Mouse (Mus musculus): ENCODE results near the gene 1810043G02Rik. TPM values are rescaled to one million over a fixed set of nuclear protein-coding genes. Genes with fewer than 3 reads are reported as not detected.
A peak's percentile ranks its signal among the peaks of the same experiment; 100 is the strongest.
"Not testable (repeated sequence)": the region's sequence is repeated elsewhere in the genome, so short reads cannot be mapped to it uniquely, and the experiment has no call there.

1810043G02Rik gene
- polyA plus RNA-seq, 1 experiment = not detected

GRCm38 (mm10) chr10:78010335-78010734, 32.0 kb downstream of the 1810043G02Rik start:
- TF ChIP-seq CTCF (IDR thresholded peaks at IDR 0.05; ENCODE audit: insufficient read depth, low read depth, low read length) = no peak
- no peak for TF ChIP-seq POLR2A (IDR thresholded peaks at IDR 0.05; ENCODE audit: insufficient read depth, low read depth, low read length)
- H3K27ac ChIP-seq (ENCODE audit: insufficient read depth, low read depth, low read length) = no peak overlapping the region
- peaks cover 32% of the 10 kb centered on the region for H3K4me1 ChIP-seq (ENCODE audit: control insufficient read depth, insufficient read depth, low read length)
- no peak overlapping the region for H3K4me3 ChIP-seq (ENCODE audit: insufficient read depth, low read depth, low read length)
- 20% methylated on average over 10 of the region's 10 CpGs for WGBS

GRCm38 (mm10) chr10:78011116-78011515, 32.8 kb downstream of the 1810043G02Rik start:
- H3K4me1 ChIP-seq (ENCODE audit: control insufficient read depth, insufficient read depth, low read length) = peaks cover 24% of the 10 kb centered on the region
- 95% methylated on average over 5 of the region's 5 CpGs for WGBS
- not testable (repeated sequence) for H3K27ac ChIP-seq (ENCODE audit: insufficient read depth, low read depth, low read length)

GRCm38 (mm10) chr10:78012661-78013495, 34.6 kb downstream of the 1810043G02Rik start:
- no peak overlapping the region for H3K27ac ChIP-seq (ENCODE audit: insufficient read depth, low read depth, low read length)
- no peak overlapping the region for H3K4me3 ChIP-seq (ENCODE audit: insufficient read depth, low read depth, low read length)
- TF ChIP-seq CTCF (IDR thresholded peaks at IDR 0.05; ENCODE audit: insufficient read depth, low read depth, low read length) (no peak), POLR2A (IDR thresholded peaks at IDR 0.05; ENCODE audit: insufficient read depth, low read depth, low read length) (no peak)
- peaks cover 11% of the 10 kb centered on the region for H3K4me1 ChIP-seq (ENCODE audit: control insufficient read depth, insufficient read depth, low read length)
- 93% methylated on average over 18 of the region's 18 CpGs for WGBS

More at GRCm38 (mm10) chr10:78011116-78011515, 32.8 kb downstream of the 1810043G02Rik start:
- H3K4me3 ChIP-seq (ENCODE audit: insufficient read depth, low read depth, low read length) = not testable (repeated sequence)

GRCm38 (mm10) chr10:78015489-78015888, 37.2 kb downstream of the 1810043G02Rik start:
- 89% methylated on average over 1 of the region's 1 CpGs for WGBS
- H3K27ac ChIP-seq (ENCODE audit: insufficient read depth, low read depth, low read length) = no peak overlapping the region
- no peak overlapping the region for H3K4me3 ChIP-seq (ENCODE audit: insufficient read depth, low read depth, low read length)
- H3K4me1 ChIP-seq (ENCODE audit: control insufficient read depth, insufficient read depth, low read length) = peaks cover 2% of the 10 kb centered on the region
- no peak for TF ChIP-seq POLR2A (IDR thresholded peaks at IDR 0.05; ENCODE audit: insufficient read depth, low read depth, low read length)
- no peak for TF ChIP-seq CTCF (IDR thresholded peaks at IDR 0.05; ENCODE audit: insufficient read depth, low read depth, low read length)

- H3K27ac ChIP-seq (ENCODE audit: insufficient read depth, low read depth, low read length) = no peak overlapping the region
- TF ChIP-seq CTCF (IDR thresholded peaks at IDR 0.05; ENCODE audit: insufficient read depth, low read depth, low read length) (no peak), POLR2A (IDR thresholded peaks at IDR 0.05; ENCODE audit: insufficient read depth, low read depth, low read length) (no peak)
- no peak overlapping the region for H3K4me3 ChIP-seq (ENCODE audit: insufficient read depth, low read depth, low read length)
- 52% methylated on average over 5 of the region's 5 CpGs for WGBS
- H3K4me1 ChIP-seq (ENCODE audit: control insufficient read depth, insufficient read depth, low read length) = peaks cover 2% of the 10 kb centered on the region
Measured at GRCm38 (mm10) chr10:78016366-78016765, 38.0 kb downstream of the 1810043G02Rik start.

- Histone ChIP-seq H3K27ac (ENCODE audit: insufficient read depth, low read depth, low read length) (no peak overlapping the region), H3K4me3 (ENCODE audit: insufficient read depth, low read depth, low read length) (peak overlapping the region; percentile 50), H3K4me1 (ENCODE audit: control insufficient read depth, insufficient read depth, low read length) (peaks cover 2% of the 10 kb centered on the region)
- TF ChIP-seq CTCF (IDR thresholded peaks at IDR 0.05; ENCODE audit: insufficient read depth, low read depth, low read length) (peak; percentile 91), POLR2A (IDR thresholded peaks at IDR 0.05; ENCODE audit: insufficient read depth, low read depth, low read length) (no peak)
- WGBS = 10% methylated on average over 19 of the region's 19 CpGs
Measured at GRCm38 (mm10) chr10:78018797-78019203, 40.5 kb downstream of the 1810043G02Rik start.

- WGBS = 67% methylated on average over 4 of the region's 4 CpGs
- H3K4me1 ChIP-seq (ENCODE audit: control insufficient read depth, insufficient read depth, low read length) = peaks cover 2% of the 10 kb centered on the region
- TF ChIP-seq CTCF (IDR thresholded peaks at IDR 0.05; ENCODE audit: insufficient read depth, low read depth, low read length) = no peak
- no peak for TF ChIP-seq POLR2A (IDR thresholded peaks at IDR 0.05; ENCODE audit: insufficient read depth, low read depth, low read length)
- no peak overlapping the region for H3K4me3 ChIP-seq (ENCODE audit: insufficient read depth, low read depth, low read length)
- no peak overlapping the region for H3K27ac ChIP-seq (ENCODE audit: insufficient read depth, low read depth, low read length)
Measured at GRCm38 (mm10) chr10:78019291-78019690, 41.0 kb downstream of the 1810043G02Rik start.

- 96% methylated on average over 7 of the region's 11 CpGs for WGBS
- not testable (repeated sequence) for H3K27ac ChIP-seq (ENCODE audit: insufficient read depth, low read depth, low read length)
Measured at GRCm38 (mm10) chr10:78019984-78020383, 41.7 kb downstream of the 1810043G02Rik start.

GRCm38 (mm10) chr10:78025453-78025852, 47.1 kb downstream of the 1810043G02Rik start:
- 47% methylated on average over 6 of the region's 8 CpGs for WGBS
- not testable (repeated sequence) for H3K4me3 ChIP-seq (ENCODE audit: insufficient read depth, low read depth, low read length); H3K27ac ChIP-seq (ENCODE audit: insufficient read depth, low read depth, low read length); H3K4me1 ChIP-seq (ENCODE audit: control insufficient read depth, insufficient read depth, low read length)

More at GRCm38 (mm10) chr10:78019984-78020383, 41.7 kb downstream of the 1810043G02Rik start:
- H3K4me3 ChIP-seq (ENCODE audit: insufficient read depth, low read depth, low read length); H3K4me1 ChIP-seq (ENCODE audit: control insufficient read depth, insufficient read depth, low read length): not testable (repeated sequence)

GRCm38 (mm10) chr10:78028129-78028528, 49.8 kb downstream of the 1810043G02Rik start:
- TF ChIP-seq POLR2A (IDR thresholded peaks at IDR 0.05; ENCODE audit: insufficient read depth, low read depth, low read length) = no peak
- TF ChIP-seq CTCF (IDR thresholded peaks at IDR 0.05; ENCODE audit: insufficient read depth, low read depth, low read length) = 0 out of 2 replicates have a peak, but pooled peaks have one; percentile 39
- Histone ChIP-seq H3K27ac (ENCODE audit: insufficient read depth, low read depth, low read length) (no peak overlapping the region), H3K4me1 (ENCODE audit: control insufficient read depth, insufficient read depth, low read length) (no peaks in the 10 kb centered on the region), H3K4me3 (ENCODE audit: insufficient read depth, low read depth, low read length) (no peak overlapping the region)
- 1% methylated on average over 5 of the region's 5 CpGs for WGBS

Data from olfactory bulb, adult 2 months (tissue).